Mouse (Mus musculus): ENCODE measurements around the gene Armc7.

Gene Armc7

DNA sequence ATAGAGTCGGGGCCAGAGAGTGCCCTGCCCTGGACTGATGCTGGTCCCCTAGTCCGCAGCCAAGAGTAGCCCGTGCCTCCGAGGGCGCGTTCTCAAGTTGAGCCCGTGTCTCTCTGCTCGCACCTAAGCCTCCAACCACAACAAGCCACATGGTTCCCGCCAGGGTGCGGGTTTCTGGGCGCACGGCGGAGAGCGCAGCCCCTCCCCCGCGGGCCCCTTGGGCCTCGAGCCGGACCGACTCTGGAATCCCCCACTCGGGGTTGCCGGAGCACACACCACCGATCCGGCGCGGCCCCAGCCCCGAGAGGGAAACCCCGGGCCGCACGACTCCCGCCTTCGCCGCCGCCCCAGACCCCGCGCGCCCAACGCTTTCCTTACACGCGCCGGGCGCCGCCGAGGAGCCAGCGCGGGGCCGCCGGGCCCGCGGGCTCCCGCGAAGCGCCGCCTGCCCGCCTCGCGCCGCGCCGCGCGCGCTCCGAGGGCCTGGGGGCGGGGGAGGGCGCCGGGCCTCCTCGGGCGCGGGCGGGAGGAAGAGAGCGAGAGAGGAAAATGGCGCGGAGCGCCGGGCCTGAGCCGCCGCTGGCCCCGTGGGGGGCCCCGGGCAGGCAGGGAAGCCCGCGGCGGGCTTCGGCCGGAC is 60.1 kb downstream of the Armc7 start:
- peak; percentile 53 for DNase-seq

DNA sequence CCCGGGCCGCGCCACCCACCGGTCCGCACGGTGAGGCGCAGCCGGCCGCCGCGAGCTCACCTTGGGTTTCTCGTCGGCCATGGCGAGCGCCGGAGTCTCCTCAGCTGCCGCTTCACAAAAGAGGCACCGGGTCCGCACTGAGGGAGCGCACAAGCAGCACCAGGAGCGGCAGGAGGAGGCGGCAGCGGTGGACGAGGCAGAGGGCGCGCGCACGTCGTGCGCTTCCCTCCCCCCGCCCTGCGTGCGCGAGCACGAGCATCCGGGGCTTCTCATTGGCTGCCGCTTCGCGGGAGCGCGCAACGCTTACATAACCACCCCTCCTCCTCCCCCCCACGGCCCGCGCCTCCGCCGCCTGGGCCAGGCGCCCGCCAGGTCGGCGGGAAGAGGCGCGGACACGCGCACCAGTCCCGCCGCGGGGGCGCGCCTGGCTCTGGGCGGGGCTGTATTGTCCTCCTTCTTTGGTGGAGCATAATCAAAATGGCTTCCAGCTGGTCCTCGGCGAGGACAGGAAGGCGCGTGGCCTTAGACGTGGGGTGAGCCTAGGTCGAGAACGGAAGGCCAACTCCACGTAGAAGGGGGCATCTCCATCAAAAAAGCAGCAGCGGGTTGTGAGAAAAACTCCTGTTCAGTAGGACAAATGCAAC is 60.7 kb downstream of the Armc7 start, which contains the start of gene Sumo2:
TSS of gene Sumo2 (minus strand) at position 239 of the 644 bp plus-strand sequence.
- peak; percentile 98 for DNase-seq

DNA sequence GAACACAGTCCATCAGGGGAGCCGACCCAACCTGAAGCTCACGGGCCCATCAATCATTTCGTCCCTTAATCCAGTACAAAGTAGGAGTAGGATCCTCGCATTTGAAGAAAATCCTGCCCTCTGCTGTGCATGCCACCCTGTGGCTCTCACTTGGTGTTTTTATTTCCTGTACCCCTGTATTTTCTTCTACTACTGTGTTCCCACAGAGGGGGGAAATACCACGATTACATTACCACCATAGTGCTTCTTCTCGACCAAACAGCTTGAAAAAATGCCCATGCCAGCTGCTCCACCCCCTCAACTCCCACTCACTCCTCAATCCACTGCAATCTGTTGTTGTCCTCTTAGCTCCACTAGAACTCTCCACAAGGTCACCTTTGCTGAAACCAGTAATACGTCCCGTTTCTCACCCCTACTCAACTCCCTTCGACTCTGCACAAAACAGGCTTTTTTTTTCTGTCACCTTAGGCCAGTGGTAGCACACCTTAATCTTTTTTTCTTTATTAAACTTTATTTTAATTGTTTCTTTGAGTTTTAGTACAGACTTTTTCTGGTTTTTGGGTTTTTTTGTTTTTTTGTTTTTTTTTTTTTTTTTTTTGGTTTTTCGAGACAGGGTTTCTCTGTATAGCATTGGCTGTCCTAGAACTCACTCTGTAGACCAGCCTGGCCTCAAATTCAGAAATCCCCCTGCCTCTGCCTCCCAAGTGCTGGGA is 61.5 kb downstream of the Armc7 start:
- DNase-seq, result no peak

DNA sequence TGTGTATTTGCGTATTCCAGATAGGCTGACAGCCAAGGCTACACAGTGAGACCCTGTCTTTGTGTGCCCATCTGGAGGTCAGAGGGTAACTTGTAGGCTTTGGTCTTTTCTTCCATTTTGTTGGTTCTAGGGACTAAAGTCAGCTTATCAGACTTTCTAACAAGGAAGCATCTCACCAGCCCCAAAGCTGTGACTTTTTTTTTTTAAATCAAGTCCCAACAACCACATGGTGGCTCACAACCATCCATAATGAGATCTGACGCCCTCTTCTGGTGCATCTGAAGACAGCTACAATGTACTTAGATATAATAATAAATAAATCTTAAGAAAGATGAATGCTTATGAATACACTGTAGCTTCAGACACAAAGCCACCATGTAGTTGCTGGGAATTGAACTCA is 62.6 kb downstream of the Armc7 start:
- peak; percentile 33 for DNase-seq

Data from lung, postnatal 36 days (tissue).